Mouse (Mus musculus): Measurements from ENCODE around the gene Mpped1. TPM values are rescaled to one million over a fixed set of nuclear protein-coding genes. Genes with fewer than 3 reads are reported as not detected.

Gene Mpped1
- polyA plus RNA-seq (2012; rRNA removed), result 160 and 176 TPM in 2 replicates

GRCm38 (mm10) chr15:83779387-83779786, at the start of gene Mpped1:
Gene Mpped1, plus strand, starts transcription at chr15:83779467.
- H3K4me1 ChIP-seq (ENCODE audit: control insufficient read depth, insufficient read depth, low read length), result peaks cover 9% of the 10 kb centered on the region

DNA sequence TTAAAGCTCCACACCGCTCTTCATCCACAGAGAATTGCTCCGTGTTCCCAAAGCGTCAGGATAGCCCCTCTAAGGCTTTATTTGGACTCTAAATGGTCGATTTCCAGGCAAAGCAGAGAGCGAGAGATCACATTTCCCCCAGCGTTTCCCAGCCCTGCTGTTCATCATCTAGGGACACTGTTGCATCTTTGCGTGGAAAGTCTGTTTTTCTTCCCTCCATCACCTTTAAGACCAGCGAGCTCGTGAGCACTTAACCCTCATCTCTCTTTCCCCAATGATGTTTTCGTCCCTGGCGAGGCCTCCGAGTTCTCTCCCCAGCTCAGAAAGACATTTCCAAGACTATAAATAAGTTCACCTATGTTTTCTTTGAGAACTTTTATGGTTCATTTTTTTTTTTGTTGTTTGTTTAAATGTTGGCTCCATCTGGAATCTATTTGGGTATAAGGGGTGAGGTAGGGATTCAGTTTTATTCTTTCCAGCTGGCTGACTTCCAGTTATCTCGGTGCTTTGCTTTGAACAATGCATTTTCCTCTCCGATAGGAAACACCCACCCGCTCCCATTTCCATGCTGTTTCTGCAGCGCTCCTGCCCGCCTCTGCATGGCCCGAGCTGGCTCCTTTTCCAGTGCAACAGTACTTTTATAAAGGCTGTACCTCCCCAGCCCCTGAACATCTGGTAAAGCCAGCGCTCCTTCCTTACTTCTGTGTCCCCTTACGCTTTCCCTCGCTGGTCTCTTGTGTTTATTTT, 38.4 kb upstream of the Mpped1 start:
- TF ChIP-seq POLR2A (IDR thresholded peaks at IDR 0.05; ENCODE audit: extremely low read depth, insufficient read depth, low read length) (no peak), CTCF (IDR thresholded peaks at IDR 0.05; ENCODE audit: extremely low read depth, insufficient read depth, low read length) (no peak)
- Histone ChIP-seq H3K4me1 (ENCODE audit: control insufficient read depth, insufficient read depth, low read length) (peaks cover 2% of the 10 kb centered on the region), H3K27ac (ENCODE audit: insufficient read depth, low read length) (no peak overlapping the region), H3K4me3 (ENCODE audit: insufficient read depth, low read length) (no peak overlapping the region)

More at GRCm38 (mm10) chr15:83779387-83779786, at the start of gene Mpped1:
- peak within 1 kb of the TSS; percentile 59 for H3K4me3 ChIP-seq (ENCODE audit: insufficient read depth, low read length)
- TF ChIP-seq POLR2A (IDR thresholded peaks at IDR 0.05; ENCODE audit: extremely low read depth, insufficient read depth, low read length) (no peak), CTCF (IDR thresholded peaks at IDR 0.05; ENCODE audit: extremely low read depth, insufficient read depth, low read length) (no peak)
- H3K27ac ChIP-seq (ENCODE audit: insufficient read depth, low read length), result peak within 1 kb of the TSS; percentile 69

GRCm38 (mm10) chr15:83742018-83742417, 37.2 kb upstream of the Mpped1 start:
- peaks cover 5% of the 10 kb centered on the region for H3K4me1 ChIP-seq (ENCODE audit: control insufficient read depth, insufficient read depth, low read length)
- no peak overlapping the region for H3K27ac ChIP-seq (ENCODE audit: insufficient read depth, low read length)
- H3K4me3 ChIP-seq (ENCODE audit: insufficient read depth, low read length), result no peak overlapping the region
- no peak for TF ChIP-seq POLR2A (IDR thresholded peaks at IDR 0.05; ENCODE audit: extremely low read depth, insufficient read depth, low read length)

DNA sequence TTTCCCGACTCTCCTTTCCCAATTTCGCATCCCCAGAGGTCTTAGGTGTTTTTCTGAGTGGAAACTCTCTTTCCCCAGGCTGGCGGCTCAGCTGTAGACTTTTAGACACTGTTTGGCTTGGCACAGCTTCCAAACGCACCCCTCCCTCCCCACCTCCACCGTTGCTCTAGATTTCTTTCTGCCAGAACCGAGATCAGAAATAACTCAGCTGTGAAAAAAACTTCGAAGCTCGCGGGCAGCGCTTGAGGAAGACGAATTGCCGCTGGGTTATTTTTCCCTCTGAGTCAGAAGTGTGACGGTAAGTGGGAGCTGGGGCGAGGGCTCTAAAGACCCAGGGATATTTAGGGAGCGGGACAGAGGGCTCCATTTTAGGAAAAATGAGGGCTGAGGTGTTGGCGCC, 33.0 kb upstream of the Mpped1 start:
- no peak overlapping the region for H3K4me3 ChIP-seq (ENCODE audit: insufficient read depth, low read length)
- no peak for TF ChIP-seq CTCF (IDR thresholded peaks at IDR 0.05; ENCODE audit: extremely low read depth, insufficient read depth, low read length)
- H3K27ac ChIP-seq (ENCODE audit: insufficient read depth, low read length), result no peak overlapping the region
- peaks cover 7% of the 10 kb centered on the region for H3K4me1 ChIP-seq (ENCODE audit: control insufficient read depth, insufficient read depth, low read length)

DNA sequence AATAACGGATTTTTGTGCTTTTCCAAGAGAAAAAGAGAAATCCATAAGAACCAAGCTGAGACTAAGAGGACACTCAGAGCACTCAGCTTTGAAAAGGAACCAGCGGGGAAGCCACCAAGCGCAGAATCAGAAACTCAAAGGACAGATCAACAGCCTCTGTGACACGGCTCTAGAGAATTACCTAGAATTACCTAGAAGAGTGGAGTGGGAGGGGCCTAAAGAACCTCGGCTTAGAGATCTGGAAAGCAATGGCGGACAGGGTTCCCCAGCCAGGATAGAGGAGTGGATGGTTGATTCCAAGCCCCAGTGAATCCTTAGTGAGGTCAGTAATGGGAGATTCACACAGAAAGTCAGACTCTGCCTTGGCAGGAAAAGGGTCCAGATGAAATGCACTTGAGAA, 30.3 kb upstream of the Mpped1 start:
- Histone ChIP-seq H3K4me3 (ENCODE audit: insufficient read depth, low read length) (no peak overlapping the region), H3K4me1 (ENCODE audit: control insufficient read depth, insufficient read depth, low read length) (peaks cover 7% of the 10 kb centered on the region), H3K27ac (ENCODE audit: insufficient read depth, low read length) (no peak overlapping the region)
- no peak for TF ChIP-seq CTCF (IDR thresholded peaks at IDR 0.05; ENCODE audit: extremely low read depth, insufficient read depth, low read length)
- TF ChIP-seq POLR2A (IDR thresholded peaks at IDR 0.05; ENCODE audit: extremely low read depth, insufficient read depth, low read length), result no peak

- no peak overlapping the region for H3K27ac ChIP-seq (ENCODE audit: insufficient read depth, low read length)
- no peak overlapping the region for H3K4me3 ChIP-seq (ENCODE audit: insufficient read depth, low read length)
- peaks cover 7% of the 10 kb centered on the region for H3K4me1 ChIP-seq (ENCODE audit: control insufficient read depth, insufficient read depth, low read length)
- TF ChIP-seq CTCF (IDR thresholded peaks at IDR 0.05; ENCODE audit: extremely low read depth, insufficient read depth, low read length) (no peak), POLR2A (IDR thresholded peaks at IDR 0.05; ENCODE audit: extremely low read depth, insufficient read depth, low read length) (no peak)
These were observed 29.8 kb upstream of the Mpped1 start for GRCm38 (mm10) chr15:83749436-83749835.

DNA sequence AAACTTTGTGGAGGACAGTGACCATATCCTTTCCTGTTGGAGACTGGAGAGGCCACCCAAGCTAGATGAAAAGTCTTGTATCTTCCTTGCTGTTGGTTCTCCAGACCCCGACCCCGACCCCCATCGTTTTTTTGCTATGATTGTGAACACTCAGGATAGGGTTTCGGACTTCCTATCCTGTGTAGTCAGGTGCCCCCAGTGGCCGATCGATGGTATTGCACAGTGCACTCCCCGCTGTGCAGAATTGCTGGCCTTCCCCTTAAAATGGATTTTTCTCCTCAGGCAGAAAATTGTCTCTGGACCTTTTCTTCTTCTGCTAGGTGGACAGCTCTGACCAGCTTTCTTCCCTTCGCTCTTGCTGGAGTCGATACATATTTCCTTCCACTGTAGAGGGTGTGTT, 22.5 kb upstream of the Mpped1 start:
- no peak overlapping the region for H3K4me3 ChIP-seq (ENCODE audit: insufficient read depth, low read length)
- TF ChIP-seq POLR2A (IDR thresholded peaks at IDR 0.05; ENCODE audit: extremely low read depth, insufficient read depth, low read length) (no peak), CTCF (IDR thresholded peaks at IDR 0.05; ENCODE audit: extremely low read depth, insufficient read depth, low read length) (peak; percentile 84)
- H3K4me1 ChIP-seq (ENCODE audit: control insufficient read depth, insufficient read depth, low read length), result no peaks in the 10 kb centered on the region
- no peak overlapping the region for H3K27ac ChIP-seq (ENCODE audit: insufficient read depth, low read length)

GRCm38 (mm10) chr15:83758958-83759357, 20.3 kb upstream of the Mpped1 start:
- H3K4me3 ChIP-seq (ENCODE audit: insufficient read depth, low read length), result no peak overlapping the region
- H3K27ac ChIP-seq (ENCODE audit: insufficient read depth, low read length), result no peak overlapping the region
- H3K4me1 ChIP-seq (ENCODE audit: control insufficient read depth, insufficient read depth, low read length), result no peaks in the 10 kb centered on the region
- TF ChIP-seq CTCF (IDR thresholded peaks at IDR 0.05; ENCODE audit: extremely low read depth, insufficient read depth, low read length) (peak; percentile 60), POLR2A (IDR thresholded peaks at IDR 0.05; ENCODE audit: extremely low read depth, insufficient read depth, low read length) (no peak)

- Histone ChIP-seq H3K4me3 (ENCODE audit: insufficient read depth, low read length) (no peak overlapping the region), H3K4me1 (ENCODE audit: control insufficient read depth, insufficient read depth, low read length) (no peaks in the 10 kb centered on the region), H3K27ac (ENCODE audit: insufficient read depth, low read length) (no peak overlapping the region)
- peak; percentile 84 for TF ChIP-seq CTCF (IDR thresholded peaks at IDR 0.05; ENCODE audit: extremely low read depth, insufficient read depth, low read length)
- TF ChIP-seq POLR2A (IDR thresholded peaks at IDR 0.05; ENCODE audit: extremely low read depth, insufficient read depth, low read length), result no peak
These were observed 18.6 kb upstream of the Mpped1 start for GRCm38 (mm10) chr15:83760683-83761082.

DNA sequence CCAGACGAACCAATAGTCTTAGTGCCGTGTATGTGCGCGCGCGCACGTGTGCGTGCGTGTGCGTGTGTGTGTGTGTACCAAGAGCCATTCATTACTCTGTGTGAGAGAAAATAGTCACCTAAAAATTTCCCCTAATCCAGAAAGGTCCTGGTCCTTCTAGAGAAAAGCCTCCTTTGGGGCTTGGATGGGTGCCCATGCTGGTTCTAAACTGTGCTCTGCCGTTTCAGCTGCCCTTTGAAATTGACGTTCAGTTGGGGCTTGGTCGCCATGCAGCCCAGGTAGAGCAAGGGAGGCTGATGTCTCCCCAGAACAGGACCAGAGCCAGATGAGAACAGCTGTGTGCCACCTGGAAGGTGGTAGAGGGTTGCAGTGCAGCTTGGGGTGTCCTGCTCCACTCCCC, 17.8 kb upstream of the Mpped1 start:
- Histone ChIP-seq H3K27ac (ENCODE audit: insufficient read depth, low read length) (no peak overlapping the region), H3K4me3 (ENCODE audit: insufficient read depth, low read length) (no peak overlapping the region)
- TF ChIP-seq CTCF (IDR thresholded peaks at IDR 0.05; ENCODE audit: extremely low read depth, insufficient read depth, low read length) (no peak), POLR2A (IDR thresholded peaks at IDR 0.05; ENCODE audit: extremely low read depth, insufficient read depth, low read length) (no peak)

More for the DNA sequence above, 17.8 kb upstream of the Mpped1 start:
- no peaks in the 10 kb centered on the region for H3K4me1 ChIP-seq (ENCODE audit: control insufficient read depth, insufficient read depth, low read length)

All from cortical plate, adult 2 months (tissue).